9 mouse cellular contexts compared by ENCODE assay signal in the genomic region with DNA sequence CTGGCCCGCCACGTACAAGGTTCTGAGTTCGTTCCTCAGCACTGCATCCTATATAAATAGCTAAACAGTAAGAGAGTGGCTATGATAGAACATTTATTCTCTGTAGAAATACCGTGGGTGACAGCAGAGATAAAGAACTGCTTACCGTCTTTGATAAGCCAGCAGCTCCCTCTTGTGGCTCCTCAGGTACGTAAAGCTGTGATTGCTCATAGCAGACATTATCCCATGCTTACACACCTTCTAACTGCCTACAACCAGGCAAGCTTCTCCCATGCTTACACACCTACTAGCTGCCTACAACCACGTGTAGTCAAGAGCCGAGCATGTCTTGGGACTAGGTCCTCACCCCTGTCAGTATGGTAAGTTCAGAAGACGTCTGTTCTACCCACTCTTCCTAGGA. TPM values are rescaled to one million over a fixed set of nuclear protein-coding genes. Genes with fewer than 3 reads are reported as not detected.
DNase-seq lines count a peak whose midpoint lies in the region; ATAC-seq and TF ChIP-seq lines count a peak whose summit lies in the region.
"Had no signal": no experiment of that assay in that cellular context is flagged by ENCODE, and none has a peak within 500 bp of the region (broad histone marks: within the 10 kb centered on the region; RNA-seq: fewer than 3 reads in every experiment).

No protein-coding gene starts in this region.

- peak; percentile 68 to 91 (median 76) for TF ChIP-seq CTCF in MEL (IDR thresholded peaks at IDR 0.05 in 2 of 3, conservative IDR thresholded peaks at IDR 0.05 in 1 of 3; ENCODE audit: control insufficient read depth in 1 of 3, insufficient read depth in 1 of 3, low read depth in 2 of 3, low read length in 3 of 3, poor library complexity in 1 of 3, severe bottlenecking in 1 of 3)

- DNase-seq in 416B (ENCODE audit: low read depth) (peak; percentile 88), MEL (ENCODE audit: low read depth, low spot score) (peak; percentile 86)
- DNase-seq in cerebellum, adult 18-20 months = peak; percentile 83 to 86
- DNase-seq in frontal cortex, postnatal 14 days (ENCODE audit: low spot score in 2 of 2) = peak; percentile 44 to 62
- peak; percentile 82 for DNase-seq in kidney, adult 9 months
- DNase-seq in limb, embryonic 10.5 days (ENCODE audit: low spot score) = peak; percentile 37
- peak; percentile 79 for DNase-seq in thymus, postnatal 4 days

- H3K4me1 ChIP-seq in MEL (ENCODE audit: control insufficient read depth in 1 of 2, insufficient read depth in 2 of 2, low read length in 2 of 2) = no peaks in the 10 kb centered on the region
- no peaks in the 10 kb centered on the region for H3K4me1 ChIP-seq in limb, embryonic 10.5 days

- TF ChIP-seq EP300 in MEL (IDR thresholded peaks at IDR 0.05; ENCODE audit: low read depth in 1 of 2, low read length in 2 of 2) = no peak

- peak; percentile 93 for TF ChIP-seq RAD21 in MEL (IDR thresholded peaks at IDR 0.05; ENCODE audit: low read depth, low read length)

- H3K27ac ChIP-seq in MEL (ENCODE audit: control insufficient read depth, low read depth, low read length) = no peak overlapping the region
- H3K27ac ChIP-seq in limb, embryonic 10.5 days = no peak overlapping the region

- H3K79me2 ChIP-seq in MEL (ENCODE audit: control insufficient read depth, insufficient read depth, low read length, poor library complexity) = no peaks in the 10 kb centered on the region

- no peaks in the 10 kb centered on the region for H3K36me3 ChIP-seq in MEL (ENCODE audit: control insufficient read depth in 1 of 2, insufficient read depth in 2 of 2, low read length in 2 of 2)
- H3K36me3 ChIP-seq in limb, embryonic 10.5 days = no peaks in the 10 kb centered on the region

- TF ChIP-seq POLR2A in MEL (IDR thresholded peaks at IDR 0.05; ENCODE audit: control insufficient read depth in 1 of 2, insufficient read depth in 1 of 2, low read depth in 1 of 2, low read length in 2 of 2, poor library complexity in 1 of 2) = no peak

- 34% methylated on average over 9 of the region's 9 CpGs for WGBS in limb, embryonic 10.5 days

- H3K27me3 ChIP-seq in MEL (ENCODE audit: control insufficient read depth in 1 of 2, insufficient read depth in 2 of 2, low read length in 2 of 2) = no peaks in the 10 kb centered on the region; a peak in 2 of 4 replicates
- H3K27me3 ChIP-seq in limb, embryonic 10.5 days (ENCODE audit: low read depth, poor library complexity, severe bottlenecking) = no peaks in the 10 kb centered on the region

- H3K9ac ChIP-seq in MEL (ENCODE audit: control insufficient read depth, low read depth, low read length, poor library complexity, severe bottlenecking) = no peak overlapping the region

- peak; percentile 69; the same call in 1 of the 2 replicates for ATAC-seq in neutrophil, adult 5-6 weeks (ENCODE audit: extremely low read depth, insufficient number of reproducible peaks, low FRiP score, poor library complexity, severe bottlenecking)

- peak overlapping the region in 1 of 2 experiments; percentile 17; a peak in 3 of 4 replicates for H3K4me3 ChIP-seq in MEL (ENCODE audit: control insufficient read depth in 1 of 2, insufficient read depth in 1 of 2, low read depth in 2 of 2, low read length in 2 of 2)
- H3K4me3 ChIP-seq in limb, embryonic 10.5 days = no peak overlapping the region

- H3K9me3 ChIP-seq in MEL (replicated peaks; ENCODE audit: insufficient read depth, low read length) = no peaks in the 10 kb centered on the region
- H3K9me3 ChIP-seq in limb, embryonic 10.5 days (replicated peaks) = no peaks in the 10 kb centered on the region

TF ChIP-seq in MEL, 35 proteins besides CTCF, POLR2A, EP300 and RAD21:
- peak; percentile 91 for TF ChIP-seq SMC3 (IDR thresholded peaks at IDR 0.05; ENCODE audit: low read depth, low read length)
- peak; percentile 38; the same call in 1 of the 2 replicates for TF ChIP-seq SIN3A (IDR thresholded peaks at IDR 0.05; ENCODE audit: low read length)
- TF ChIP-seq MAX (IDR thresholded peaks at IDR 0.05; ENCODE audit: low read length) = no peak
- TF ChIP-seq ELF1 (IDR thresholded peaks at IDR 0.05; ENCODE audit: low read depth, low read length) = no peak
- no peak for TF ChIP-seq POLR2AphosphoS5 (IDR thresholded peaks at IDR 0.05; ENCODE audit: borderline replicate concordance, low read depth, low read length)
- 0 out of 2 replicates have a peak, but pooled peaks have one; percentile 18 for TF ChIP-seq JUND (IDR thresholded peaks at IDR 0.05; ENCODE audit: low read depth, low read length)
- peak; percentile 40; the same call in 1 of the 2 replicates for TF ChIP-seq RCOR1 (IDR thresholded peaks at IDR 0.05; ENCODE audit: low read depth, low read length)
- TF ChIP-seq MEF2A (IDR thresholded peaks at IDR 0.05; ENCODE audit: extremely low read depth, insufficient replicate concordance, low read depth, low read length, poor library complexity, severe bottlenecking) = no peak
- TF ChIP-seq USF2 (IDR thresholded peaks at IDR 0.05; ENCODE audit: borderline replicate concordance in 1 of 2, insufficient read depth in 1 of 2, low read depth in 1 of 2, low read length in 2 of 2) = no peak
- no peak for TF ChIP-seq MXI1 (IDR thresholded peaks at IDR 0.05; ENCODE audit: low read depth, low read length)
- TF ChIP-seq MYB (IDR thresholded peaks at IDR 0.05; ENCODE audit: low read depth, low read length) = no peak
- no peak for TF ChIP-seq TBP (IDR thresholded peaks at IDR 0.05; ENCODE audit: low read depth, low read length)
- no peak for TF ChIP-seq E2F4 (IDR thresholded peaks at IDR 0.05; ENCODE audit: borderline replicate concordance, low read depth, low read length)
- TF ChIP-seq ZC3H11A (IDR thresholded peaks at IDR 0.05; ENCODE audit: low read depth, low read length) = peak; percentile 95
- no peak for TF ChIP-seq POLR2AphosphoS2 (IDR thresholded peaks at IDR 0.05; ENCODE audit: low read length)
TF ChIP-seq in MEL: peak in this region for 5.

RNA-seq across cellular contexts. Expression of a gene that starts 7.5 kb away (rescaled TPM):
- total RNA-seq in MEL (2012; rRNA removed) = not detected in 2 replicates
- polyA plus RNA-seq in MEL (2012; ENCODE audit: insufficient read depth in 1 of 2, insufficient read length in 2 of 2, low read depth in 1 of 2, low replicate concordance in 2 of 2, missing spikeins in 1 of 2) = not detected
- polyA plus RNA-seq in limb, embryonic 10.5 days (2016; fragmentation: Nextera tagmentation; extraction: Ambion mirVana) = not detected in 2 replicates
- not detected in 2 replicates for total RNA-seq in neutrophil, adult 5-6 weeks (2017)
- polyA plus RNA-seq: heart, embryonic 14.5 days had no signal

RNA-seq across cellular contexts. Expression of a gene that starts 16.4 kb away (rescaled TPM):
- total RNA-seq in MEL (2012; rRNA removed) = not detected in 2 replicates
- not detected for polyA plus RNA-seq in MEL (2012; ENCODE audit: insufficient read depth in 1 of 2, insufficient read length in 2 of 2, low read depth in 1 of 2, low replicate concordance in 2 of 2, missing spikeins in 1 of 2)
- polyA plus RNA-seq in limb, embryonic 10.5 days (2016; fragmentation: Nextera tagmentation; extraction: Ambion mirVana) = not detected in 2 replicates
- total RNA-seq in neutrophil, adult 5-6 weeks (2017) = not detected in 2 replicates
- polyA plus RNA-seq: heart, embryonic 14.5 days had no signal

RNA-seq across cellular contexts. Expression of a gene that starts 38.2 kb away (rescaled TPM):
- 9.3 and 10.8 TPM in 2 replicates for total RNA-seq in MEL (2012; rRNA removed)
- polyA plus RNA-seq in MEL (2012; ENCODE audit: insufficient read depth in 1 of 2, insufficient read length in 2 of 2, low read depth in 1 of 2, low replicate concordance in 2 of 2, missing spikeins in 1 of 2) = 100 to 1,000 TPM in 1 of 2 experiments, 10 to 100 TPM in 1; 12.1 to 101 TPM
- 15.4 and 22.2 TPM in 2 replicates for polyA plus RNA-seq in limb, embryonic 10.5 days (2016; fragmentation: Nextera tagmentation; extraction: Ambion mirVana)
- 12.7 and 14.1 TPM in 2 replicates for total RNA-seq in neutrophil, adult 5-6 weeks (2017)

RNA-seq across cellular contexts. Expression of a gene that starts 38.4 kb away (rescaled TPM):
- 9.4 and 13.2 TPM in 2 replicates for total RNA-seq in MEL (2012; rRNA removed)
- polyA plus RNA-seq in MEL (2012; ENCODE audit: insufficient read depth in 1 of 2, insufficient read length in 2 of 2, low read depth in 1 of 2, low replicate concordance in 2 of 2, missing spikeins in 1 of 2) = 10 to 100 TPM in 1 of 2 experiments, not detected in 1; 12.9 TPM
- polyA plus RNA-seq in limb, embryonic 10.5 days (2016; fragmentation: Nextera tagmentation; extraction: Ambion mirVana) = 18.2 and 22.6 TPM in 2 replicates
- 5.9 and 9.7 TPM in 2 replicates for total RNA-seq in neutrophil, adult 5-6 weeks (2017)

Comparison
In these comparisons a context has a peak if more than half of its experiments do, and no peak if none do; other contexts are left out.
1. DNase-seq: peak in every context shown above with its lines; median percentile 88 in 416B; 86 in MEL; 84 in cerebellum, adult 18-20 months; 82 in kidney, adult 9 months; 79 in thymus, postnatal 4 days; 53 in frontal cortex, postnatal 14 days; 37 in limb, embryonic 10.5 days.